Mouse (Mus musculus) kidney, postnatal 25 days (tissue): Measurements from ENCODE around the gene Mgam.
"Not testable (repeated sequence)": the region's sequence is repeated elsewhere in the genome, so short reads cannot be mapped to it uniquely, and the experiment has no call there.

Experiments used
- DNase-seq, 2 experiments: peaks; one replicate each; pipeline ENCODE4 v3.0.0; 2021; ENCODE audit warnings: mixed read lengths in 2 of 2

Mgam gene

GRCm38 (mm10) chr6:40739545-40739944 lies 110.9 kb downstream of the Mgam start:
- no peak for DNase-seq

- DNase-seq, result not testable (repeated sequence)
Observed at GRCm38 (mm10) chr6:40749030-40749429, 120.4 kb downstream of the Mgam start.

GRCm38 (mm10) chr6:40755948-40756347 lies 127.3 kb downstream of the Mgam start:
- no peak for DNase-seq

DNA sequence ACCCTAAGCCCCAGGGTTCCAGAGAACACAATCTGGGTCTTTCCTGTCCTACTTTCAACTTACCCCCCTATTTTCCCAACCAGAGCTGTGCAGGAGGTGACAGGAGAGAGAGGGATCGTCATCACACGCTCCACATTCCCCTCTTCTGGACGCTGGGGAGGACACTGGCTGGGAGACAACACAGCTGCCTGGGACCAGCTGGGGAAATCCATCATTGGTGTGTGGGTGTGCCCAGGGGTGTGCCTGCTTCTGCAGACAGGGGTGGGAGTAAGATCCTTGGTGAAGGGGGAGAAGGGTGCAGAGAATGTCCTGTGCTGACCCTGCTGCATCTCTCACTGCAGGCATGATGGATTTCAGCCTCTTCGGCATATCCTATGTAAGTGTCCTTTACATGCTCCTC lies 128.7 kb downstream of the Mgam start:
- DNase-seq, result not testable (repeated sequence)

DNA sequence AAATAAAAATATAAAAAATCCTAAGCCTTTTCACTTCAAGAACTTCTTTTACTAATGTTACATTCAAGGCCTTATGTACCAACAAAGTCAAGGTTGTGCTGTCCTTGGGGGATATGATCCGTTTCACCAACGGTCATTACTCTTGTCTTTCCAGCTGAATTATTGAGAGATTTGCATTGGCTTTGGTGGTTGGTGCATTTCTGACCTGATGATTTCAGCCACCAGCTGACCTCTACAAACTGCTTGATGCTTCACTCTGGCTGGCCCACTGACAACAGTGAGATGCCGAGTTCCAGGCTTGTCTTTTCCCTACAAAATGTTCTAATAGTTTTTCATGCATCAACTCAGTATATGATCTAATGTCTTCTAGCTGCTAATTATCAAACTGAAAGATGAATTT lies 146.0 kb downstream of the Mgam start:
- no peak for DNase-seq

DNA sequence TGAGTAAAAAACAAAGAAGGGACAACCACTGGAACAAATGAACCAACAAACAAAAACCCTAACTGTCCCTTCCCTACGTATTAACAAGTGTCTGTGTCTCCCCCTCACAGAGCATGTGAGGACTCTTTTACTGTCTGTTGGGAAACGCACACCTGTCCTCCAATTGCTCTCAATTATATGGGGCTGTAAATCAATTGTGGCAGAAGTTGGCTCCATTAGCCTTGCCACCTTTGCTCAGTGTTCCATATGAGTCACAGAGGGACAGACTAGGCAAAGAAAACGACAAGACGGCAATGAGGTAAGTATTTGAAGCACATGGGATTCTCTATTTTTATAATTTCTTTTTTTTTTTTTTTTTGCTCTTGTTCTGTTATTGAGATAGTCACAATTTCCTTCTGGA lies 149.8 kb downstream of the Mgam start:
- DNase-seq, result no peak

- no peak for DNase-seq
Observed at GRCm38 (mm10) chr6:40783637-40784036, 155.0 kb downstream of the Mgam start.

GRCm38 (mm10) chr6:40784378-40784777 lies 155.7 kb downstream of the Mgam start:
- DNase-seq, result no peak

DNA sequence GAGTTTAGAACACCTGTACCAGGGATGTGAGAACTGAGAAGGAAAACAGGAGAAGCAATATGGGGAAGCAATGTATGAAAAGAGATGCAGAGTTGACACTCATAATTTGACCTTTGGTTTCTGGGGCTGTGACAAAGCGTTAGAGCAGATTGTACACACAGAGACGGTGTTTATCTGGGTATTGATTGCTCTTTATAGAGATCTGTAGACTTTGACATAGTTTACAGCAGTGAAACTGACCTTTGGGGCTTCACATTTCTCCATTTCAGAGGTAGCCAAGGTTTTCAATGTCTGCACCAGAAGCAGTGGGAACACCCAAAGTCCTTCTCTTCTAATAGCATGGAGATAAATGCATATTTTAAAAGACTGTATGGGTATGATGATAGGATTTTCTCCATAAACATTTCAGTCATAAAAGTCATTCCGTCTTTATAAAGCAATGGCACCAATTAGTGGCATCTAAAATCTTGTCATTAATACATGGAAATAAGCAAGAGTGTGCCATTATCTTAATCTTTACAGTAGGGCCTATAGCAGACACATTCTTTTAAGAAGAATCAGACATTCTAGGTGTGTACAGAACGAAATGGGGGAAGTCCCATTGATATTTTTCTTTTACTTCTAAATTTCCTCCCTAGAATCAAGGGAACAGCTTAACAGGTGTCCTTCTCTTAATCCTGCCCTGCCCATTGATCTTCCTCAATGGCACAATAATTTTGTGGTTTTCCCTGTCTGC lies 166.6 kb downstream of the Mgam start:
- DNase-seq, result no peak

DNA sequence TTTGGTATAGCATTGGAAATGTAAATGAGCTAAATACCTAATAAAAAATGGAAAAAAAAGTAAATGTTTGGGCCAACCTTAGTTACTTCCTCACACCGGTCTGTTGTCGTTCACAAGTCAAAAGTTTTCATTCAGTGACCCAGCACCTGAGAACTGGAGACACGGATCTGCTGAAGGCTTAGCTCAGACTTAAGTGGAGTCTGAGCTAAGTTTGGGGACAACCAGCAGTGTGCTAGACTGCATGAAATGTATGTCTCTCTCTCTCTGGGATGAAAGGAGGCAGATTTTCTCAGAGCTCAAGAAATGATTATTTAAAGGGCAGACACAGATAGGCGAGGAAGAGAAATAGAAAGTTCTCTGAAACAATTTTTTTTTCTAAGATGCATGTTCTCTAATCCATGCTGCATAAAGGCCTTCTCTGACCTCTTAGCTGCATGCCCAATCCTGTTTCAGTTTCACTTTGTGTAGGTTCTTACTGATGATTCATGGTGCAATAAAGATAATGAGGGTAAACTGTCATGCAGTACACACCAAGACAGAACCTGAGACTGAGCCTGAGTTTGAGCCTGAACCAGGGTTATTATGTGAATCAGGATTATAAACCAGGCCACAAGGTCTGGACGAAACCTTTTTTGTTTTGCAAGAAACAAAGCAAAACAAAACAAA lies 189.7 kb downstream of the Mgam start:
- no peak for DNase-seq
